Mouse (Mus musculus): ENCODE data around the gene Tmc3. TPM values are rescaled to one million over a fixed set of nuclear protein-coding genes. Genes with fewer than 3 reads are reported as not detected.
A peak's percentile ranks its signal among the peaks of the same experiment; 100 is the strongest.

Tmc3 gene
- polyA plus RNA-seq, 1 experiment from 2014 or later, result not detected

DNA sequence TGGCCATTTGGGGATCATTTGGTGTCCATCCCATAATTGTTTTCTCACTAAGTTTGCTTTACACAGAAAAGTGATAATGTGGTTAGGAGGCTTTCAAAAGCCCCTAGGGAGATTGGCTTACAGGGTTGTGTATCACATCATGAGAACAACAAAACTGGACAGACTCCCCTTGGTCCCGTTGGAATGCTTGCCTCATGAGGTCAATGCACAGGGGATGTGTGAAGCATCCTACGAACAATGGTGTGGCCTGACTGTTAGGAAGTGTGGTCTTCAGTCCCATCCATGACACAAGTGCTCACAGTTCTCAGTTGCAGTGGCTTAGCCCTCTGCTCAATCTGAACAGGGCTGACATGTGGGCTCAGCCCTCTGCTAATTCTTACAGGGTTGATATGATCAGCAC lies 12.3 kb upstream of the Tmc3 start:
- H3K9me3 ChIP-seq (ENCODE audit: control insufficient read depth, low read length), result no peaks in the 10 kb centered on the region
- H3K27ac ChIP-seq (ENCODE audit: low read length), result no peak overlapping the region
- H3K4me3 ChIP-seq (ENCODE audit: low read length), result no peak overlapping the region
- no peaks in the 10 kb centered on the region for H3K36me3 ChIP-seq (ENCODE audit: control insufficient read depth, insufficient read depth, low read length)
- no peak overlapping the region for H3K9ac ChIP-seq (ENCODE audit: low read length)
- H3K4me2 ChIP-seq (ENCODE audit: low read depth, low read length), result no peak overlapping the region
- 51% methylated on average over 2 of the region's 2 CpGs for WGBS
- no peak for ATAC-seq (ENCODE audit: low read depth)
- H3K4me1 ChIP-seq (replicated peaks; ENCODE audit: control insufficient read depth, insufficient read depth, low read length), result no peaks in the 10 kb centered on the region
- H3K27me3 ChIP-seq (ENCODE audit: control insufficient read depth, insufficient read depth, low read depth, low read length), result no peaks in the 10 kb centered on the region

DNA sequence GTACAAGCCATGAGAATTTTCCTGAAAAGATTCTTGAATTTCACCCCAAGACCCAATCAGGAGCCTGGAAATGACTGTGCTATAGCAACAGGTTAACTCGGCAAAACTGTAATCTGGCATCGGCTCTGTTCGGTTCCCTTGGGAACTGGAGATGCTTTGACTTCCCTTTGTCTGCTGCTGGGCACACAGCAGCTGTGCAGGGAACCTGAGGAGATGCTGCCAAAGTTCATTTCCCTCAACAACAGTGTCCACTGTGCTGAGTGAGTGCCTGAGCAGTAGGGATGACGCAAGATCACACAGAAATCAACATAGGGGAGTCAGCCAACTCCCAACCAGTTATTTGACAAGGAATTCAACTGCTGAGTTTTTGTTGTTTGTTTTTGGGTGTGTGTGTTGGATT lies 3.8 kb upstream of the Tmc3 start:
- no peaks in the 10 kb centered on the region for H3K4me1 ChIP-seq (replicated peaks; ENCODE audit: control insufficient read depth, insufficient read depth, low read length)
- peak; percentile 28; the same call in 1 of the 2 replicates for ATAC-seq (ENCODE audit: low read depth)

DNA sequence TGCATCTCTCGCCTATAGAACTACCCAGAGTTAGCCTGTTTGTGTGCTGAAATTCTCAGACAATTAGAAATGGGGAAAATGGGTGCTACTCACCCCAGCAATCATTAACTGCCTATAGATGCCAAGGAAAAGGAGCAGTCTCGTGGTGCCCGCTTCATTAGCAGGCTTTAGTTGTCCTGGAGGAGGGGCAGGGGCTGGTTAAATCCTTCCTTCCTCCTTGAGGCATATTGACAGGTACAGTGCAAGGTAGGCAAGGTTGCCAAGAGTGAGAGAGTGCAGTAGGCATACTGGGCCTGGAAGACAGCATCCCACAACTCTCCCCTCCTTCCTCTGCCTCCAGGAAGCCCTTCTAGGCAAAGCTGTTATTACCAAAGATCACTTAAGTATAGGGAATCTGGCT lies 9.3 kb downstream of the Tmc3 start:
- no peak overlapping the region for H3K4me3 ChIP-seq (ENCODE audit: low read length)
- no peaks in the 10 kb centered on the region for H3K4me1 ChIP-seq (replicated peaks; ENCODE audit: control insufficient read depth, insufficient read depth, low read length)
- H3K9ac ChIP-seq (ENCODE audit: low read length), result no peak overlapping the region
- no peak for ATAC-seq (ENCODE audit: low read depth)
- H3K36me3 ChIP-seq (ENCODE audit: control insufficient read depth, insufficient read depth, low read length), result no peaks in the 10 kb centered on the region
- no peak overlapping the region for H3K4me2 ChIP-seq (ENCODE audit: low read depth, low read length)
- H3K9me3 ChIP-seq (ENCODE audit: control insufficient read depth, low read length), result no peaks in the 10 kb centered on the region
- H3K27ac ChIP-seq (ENCODE audit: low read length), result no peak overlapping the region
- WGBS, result 69% methylated on average over 3 of the region's 3 CpGs
- no peaks in the 10 kb centered on the region for H3K27me3 ChIP-seq (ENCODE audit: control insufficient read depth, insufficient read depth, low read depth, low read length)

More for the DNA sequence above, 3.8 kb upstream of the Tmc3 start:
- Histone ChIP-seq H3K9me3 (ENCODE audit: control insufficient read depth, low read length) (no peaks in the 10 kb centered on the region), H3K36me3 (ENCODE audit: control insufficient read depth, insufficient read depth, low read length) (no peaks in the 10 kb centered on the region), H3K9ac (ENCODE audit: low read length) (no peak overlapping the region), H3K27me3 (ENCODE audit: control insufficient read depth, insufficient read depth, low read depth, low read length) (no peaks in the 10 kb centered on the region), H3K4me2 (ENCODE audit: low read depth, low read length) (no peak overlapping the region), H3K27ac (ENCODE audit: low read length) (no peak overlapping the region), H3K4me3 (ENCODE audit: low read length) (no peak overlapping the region)
- 55% methylated on average over 4 of the region's 4 CpGs for WGBS

DNA sequence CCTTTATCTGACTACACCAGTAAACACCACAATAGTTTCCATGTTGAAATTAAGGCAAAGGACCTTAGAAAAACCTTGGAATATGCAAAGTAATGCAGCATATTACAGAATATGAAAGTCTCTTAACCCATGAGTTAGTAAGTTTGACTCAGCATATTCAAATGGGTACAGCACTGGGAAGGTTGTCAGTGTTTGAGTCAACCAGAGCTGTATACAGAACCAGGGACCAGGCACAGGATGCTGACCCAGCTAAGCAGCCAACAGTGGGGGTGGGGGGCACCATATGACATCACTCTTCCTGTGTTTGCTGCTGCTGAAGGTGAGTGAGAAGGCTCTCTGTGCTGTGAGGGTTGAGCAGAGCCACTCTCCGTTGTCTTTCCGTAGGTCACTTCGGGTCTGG lies 12.3 kb downstream of the Tmc3 start:
- Histone ChIP-seq H3K4me1 (replicated peaks; ENCODE audit: control insufficient read depth, insufficient read depth, low read length) (no peaks in the 10 kb centered on the region), H3K27ac (ENCODE audit: low read length) (no peak overlapping the region), H3K27me3 (ENCODE audit: control insufficient read depth, insufficient read depth, low read depth, low read length) (no peaks in the 10 kb centered on the region), H3K9ac (ENCODE audit: low read length) (no peak overlapping the region), H3K4me2 (ENCODE audit: low read depth, low read length) (no peak overlapping the region), H3K36me3 (ENCODE audit: control insufficient read depth, insufficient read depth, low read length) (no peaks in the 10 kb centered on the region), H3K4me3 (ENCODE audit: low read length) (no peak overlapping the region), H3K9me3 (ENCODE audit: control insufficient read depth, low read length) (no peaks in the 10 kb centered on the region)
- 77% methylated on average over 3 of the region's 3 CpGs for WGBS
- ATAC-seq (ENCODE audit: low read depth), result no peak

DNA sequence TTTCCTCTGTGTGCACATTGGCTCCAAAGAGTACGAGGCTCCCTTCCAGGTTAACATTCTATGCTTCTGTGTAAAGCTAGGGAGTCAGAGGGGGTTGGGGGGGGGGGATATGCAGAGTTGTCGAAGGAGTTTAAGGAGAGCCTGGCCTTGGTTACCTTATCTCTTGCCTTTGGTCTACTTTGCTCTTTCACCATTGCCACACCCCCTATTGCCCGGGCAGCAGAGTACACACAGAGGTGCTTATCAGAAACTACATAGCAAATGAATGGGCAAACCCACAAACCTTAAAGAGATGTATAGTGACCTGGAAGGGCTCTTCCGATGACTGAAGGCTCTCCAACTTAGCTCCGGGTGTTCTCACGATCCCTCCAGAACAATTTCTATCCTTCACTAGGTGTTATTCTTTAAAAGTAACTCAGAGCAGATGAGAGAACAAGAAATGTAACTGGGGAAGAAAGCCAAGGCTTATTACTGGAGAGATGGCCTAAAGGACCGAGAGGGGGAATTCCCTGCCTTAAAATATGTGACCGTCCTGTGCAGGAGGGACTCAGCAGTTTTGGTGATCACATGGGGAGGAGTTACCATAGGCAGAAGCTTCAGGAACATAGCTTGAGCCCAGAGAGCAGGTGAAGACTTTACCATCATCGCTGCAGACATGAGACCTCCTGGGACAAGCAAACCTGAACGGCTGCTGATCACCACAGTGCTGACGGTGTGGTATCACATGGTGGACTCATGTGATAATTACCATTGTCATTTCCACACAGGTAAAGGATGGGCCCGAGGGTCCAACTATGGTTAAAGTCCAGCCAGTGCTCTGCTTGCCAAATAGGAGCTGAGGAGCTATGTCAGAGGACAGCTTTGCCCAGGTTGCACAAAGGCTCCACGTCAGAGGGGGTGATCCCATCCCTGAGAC lies 14.5 kb downstream of the Tmc3 start:
- no peaks in the 10 kb centered on the region for H3K27me3 ChIP-seq (ENCODE audit: control insufficient read depth, insufficient read depth, low read depth, low read length)
- no peak overlapping the region for H3K27ac ChIP-seq (ENCODE audit: low read length)
- WGBS, result 68% methylated on average over 13 of the region's 13 CpGs
- ATAC-seq (ENCODE audit: low read depth), result peak; percentile 45; the same call in 1 of the 2 replicates
- no peaks in the 10 kb centered on the region for H3K9me3 ChIP-seq (ENCODE audit: control insufficient read depth, low read length)
- no peak overlapping the region for H3K9ac ChIP-seq (ENCODE audit: low read length)
- no peaks in the 10 kb centered on the region for H3K4me1 ChIP-seq (replicated peaks; ENCODE audit: control insufficient read depth, insufficient read depth, low read length)
- H3K4me3 ChIP-seq (ENCODE audit: low read length), result no peak overlapping the region
- H3K36me3 ChIP-seq (ENCODE audit: control insufficient read depth, insufficient read depth, low read length), result no peaks in the 10 kb centered on the region
- H3K4me2 ChIP-seq (ENCODE audit: low read depth, low read length), result no peak overlapping the region

DNA sequence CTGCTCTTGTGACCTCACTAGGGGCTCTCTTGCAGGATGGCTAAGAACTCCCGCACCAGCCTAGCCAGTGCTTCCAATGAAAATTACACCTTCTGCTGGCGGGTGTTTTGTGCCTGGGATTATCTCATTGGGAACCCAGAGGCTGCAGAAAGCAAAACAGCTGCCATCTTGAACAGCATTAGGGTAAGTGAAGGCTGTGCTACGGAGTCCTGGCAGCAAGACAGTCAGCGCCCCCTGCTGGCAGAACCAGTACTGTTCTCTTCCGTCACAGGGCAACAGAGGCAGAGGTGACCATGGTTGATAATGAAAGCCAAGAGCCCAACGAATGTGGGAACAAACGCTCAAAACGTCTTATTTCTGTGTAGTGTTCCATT lies 15.2 kb downstream of the Tmc3 start:
- Histone ChIP-seq H3K9me3 (ENCODE audit: control insufficient read depth, low read length) (no peaks in the 10 kb centered on the region), H3K4me3 (ENCODE audit: low read length) (no peak overlapping the region), H3K4me2 (ENCODE audit: low read depth, low read length) (no peak overlapping the region), H3K27me3 (ENCODE audit: control insufficient read depth, insufficient read depth, low read depth, low read length) (no peaks in the 10 kb centered on the region), H3K36me3 (ENCODE audit: control insufficient read depth, insufficient read depth, low read length) (no peaks in the 10 kb centered on the region), H3K27ac (ENCODE audit: low read length) (no peak overlapping the region), H3K4me1 (replicated peaks; ENCODE audit: control insufficient read depth, insufficient read depth, low read length) (no peaks in the 10 kb centered on the region), H3K9ac (ENCODE audit: low read length) (no peak overlapping the region)
- WGBS, result 62% methylated on average over 8 of the region's 8 CpGs
- no peak for ATAC-seq (ENCODE audit: low read depth)

DNA sequence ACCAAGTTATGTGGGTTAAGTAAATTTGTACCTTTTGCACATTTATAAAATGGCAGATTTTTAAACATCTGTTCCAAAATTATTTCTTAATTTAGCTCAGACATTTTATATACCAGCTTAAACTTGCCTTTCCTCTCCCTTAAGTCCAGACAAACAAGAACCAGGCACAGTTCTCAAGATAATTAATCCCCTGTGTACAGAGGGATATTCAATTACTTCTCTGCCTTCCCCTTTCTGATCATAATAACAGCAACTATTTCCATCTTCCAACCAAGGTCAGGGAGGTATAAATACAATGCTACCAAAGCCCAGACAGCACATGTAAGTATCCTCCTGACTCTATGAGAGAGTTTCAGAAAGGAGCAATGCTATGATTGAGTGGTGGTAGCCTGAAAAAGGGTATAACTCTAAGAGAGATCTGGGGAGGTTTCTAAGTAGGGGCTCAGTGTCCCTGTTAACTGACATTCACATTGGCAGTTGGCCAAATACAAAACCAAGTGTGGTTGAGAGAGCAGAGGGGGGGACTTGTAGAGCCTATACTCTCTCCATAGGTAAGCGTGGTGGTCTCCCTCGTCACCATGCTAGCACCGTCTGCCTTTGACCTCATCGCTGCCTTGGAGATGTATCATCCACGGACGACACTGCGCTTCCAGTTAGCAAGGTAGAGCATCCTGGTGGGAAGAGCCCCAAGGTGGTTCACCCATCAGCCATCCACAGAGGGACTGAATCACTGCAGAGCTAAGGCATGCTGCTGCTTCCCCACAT lies 19.6 kb downstream of the Tmc3 start:
- no peak for ATAC-seq (ENCODE audit: low read depth)
- Histone ChIP-seq H3K4me1 (replicated peaks; ENCODE audit: control insufficient read depth, insufficient read depth, low read length) (no peaks in the 10 kb centered on the region), H3K4me3 (ENCODE audit: low read length) (no peak overlapping the region)

DNA sequence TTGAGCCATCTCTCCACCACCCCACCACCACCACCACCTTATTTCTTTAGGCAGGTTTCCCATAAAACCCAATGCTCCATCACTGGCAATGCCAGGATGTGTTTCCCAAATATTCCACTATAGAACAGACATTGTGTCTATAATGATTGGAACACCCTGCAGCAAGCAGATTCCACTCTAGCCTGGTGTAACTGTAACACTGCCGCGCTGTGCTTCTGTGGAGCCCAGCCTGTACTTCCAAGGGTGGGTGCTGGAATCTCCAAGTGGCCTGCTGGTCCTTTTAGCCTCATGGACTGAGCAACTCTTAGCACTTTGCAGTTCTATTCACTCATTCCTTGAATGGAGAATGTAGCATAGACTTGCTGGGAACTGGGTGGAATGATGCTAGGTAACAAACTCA lies 22.1 kb downstream of the Tmc3 start:
- no peak overlapping the region for H3K27ac ChIP-seq (ENCODE audit: low read length)

More for the DNA sequence above, 19.6 kb downstream of the Tmc3 start:
- Histone ChIP-seq H3K4me2 (ENCODE audit: low read depth, low read length) (no peak overlapping the region), H3K27ac (ENCODE audit: low read length) (no peak overlapping the region), H3K9ac (ENCODE audit: low read length) (no peak overlapping the region), H3K36me3 (ENCODE audit: control insufficient read depth, insufficient read depth, low read length) (no peaks in the 10 kb centered on the region), H3K27me3 (ENCODE audit: control insufficient read depth, insufficient read depth, low read depth, low read length) (no peaks in the 10 kb centered on the region), H3K9me3 (ENCODE audit: control insufficient read depth, low read length) (no peaks in the 10 kb centered on the region)
- WGBS, result 88% methylated on average over 7 of the region's 7 CpGs

DNA sequence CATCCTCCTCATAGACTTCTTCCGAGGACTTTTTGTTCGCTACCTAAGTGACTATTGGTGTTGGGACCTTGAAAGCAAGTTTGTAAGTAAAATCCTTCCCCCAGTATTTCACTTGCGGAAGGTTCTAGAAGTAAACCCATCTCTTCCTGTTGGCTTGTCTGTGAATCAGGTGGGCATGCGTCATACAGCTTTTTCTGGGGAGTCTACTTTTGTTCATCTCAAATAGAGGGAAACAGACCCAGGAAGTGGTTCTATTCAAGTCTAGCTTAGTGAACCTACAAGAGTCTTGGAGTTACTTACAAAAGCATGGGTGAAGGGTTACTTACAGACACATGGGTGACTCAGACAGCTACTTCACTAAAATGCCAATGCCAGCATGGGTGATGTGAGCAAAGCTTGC lies 25.2 kb downstream of the Tmc3 start:
- 94% methylated on average over 4 of the region's 4 CpGs for WGBS
- no peak for ATAC-seq (ENCODE audit: low read depth)

More for the DNA sequence above, 22.1 kb downstream of the Tmc3 start:
- Histone ChIP-seq H3K4me2 (ENCODE audit: low read depth, low read length) (no peak overlapping the region), H3K9ac (ENCODE audit: low read length) (no peak overlapping the region), H3K36me3 (ENCODE audit: control insufficient read depth, insufficient read depth, low read length) (no peaks in the 10 kb centered on the region), H3K4me1 (replicated peaks; ENCODE audit: control insufficient read depth, insufficient read depth, low read length) (no peaks in the 10 kb centered on the region), H3K9me3 (ENCODE audit: control insufficient read depth, low read length) (no peaks in the 10 kb centered on the region), H3K4me3 (ENCODE audit: low read length) (no peak overlapping the region), H3K27me3 (ENCODE audit: control insufficient read depth, insufficient read depth, low read depth, low read length) (no peaks in the 10 kb centered on the region)
- WGBS, result 92% methylated on average over 2 of the region's 2 CpGs
- no peak for ATAC-seq (ENCODE audit: low read depth)

More for the DNA sequence above, 25.2 kb downstream of the Tmc3 start:
- no peak overlapping the region for H3K9ac ChIP-seq (ENCODE audit: low read length)
- H3K9me3 ChIP-seq (ENCODE audit: control insufficient read depth, low read length), result no peaks in the 10 kb centered on the region
- no peak overlapping the region for H3K4me2 ChIP-seq (ENCODE audit: low read depth, low read length)
- H3K27me3 ChIP-seq (ENCODE audit: control insufficient read depth, insufficient read depth, low read depth, low read length), result no peaks in the 10 kb centered on the region
- no peaks in the 10 kb centered on the region for H3K36me3 ChIP-seq (ENCODE audit: control insufficient read depth, insufficient read depth, low read length)
- H3K4me3 ChIP-seq (ENCODE audit: low read length), result no peak overlapping the region
- H3K4me1 ChIP-seq (replicated peaks; ENCODE audit: control insufficient read depth, insufficient read depth, low read length), result no peaks in the 10 kb centered on the region
- no peak overlapping the region for H3K27ac ChIP-seq (ENCODE audit: low read length)

Measured in lung, embryonic 16.5 days (tissue).